Mouse (Mus musculus): ENCODE measurements at regions not wholly inside any gene's neighbourhood (a gene's known extent, or its start where the extent isn't known, plus 50 kb on each side); places are given as distances from the start of the nearest gene placed in this dataset.
A peak's percentile ranks its signal among the peaks of the same experiment; 100 is the strongest.

GRCm38 (mm10) chr4:3049972-3050846 is 116.9 kb upstream of the Vmn1r2 start:
- Histone ChIP-seq H3K9me3 (peaks cover 54% of the 10 kb centered on the region), H3K9ac (no peak overlapping the region), H3K36me3 (no peaks in the 10 kb centered on the region), H3K4me3 (no peak overlapping the region), H3K27me3 (no peaks in the 10 kb centered on the region), H3K4me1 (no peaks in the 10 kb centered on the region), H3K4me2 (replicated peaks) (no peak overlapping the region), H3K27ac (no peak overlapping the region)
- peak; percentile 52; the same call in 1 of the 2 replicates for ATAC-seq (ENCODE audit: low FRiP score, low read depth)
- WGBS, result 51% methylated on average over 2 of the region's 2 CpGs

GRCm38 (mm10) chr4:3050847-3051135 is 116.3 kb upstream of the Vmn1r2 start:
- Histone ChIP-seq H3K27ac (no peak overlapping the region), H3K36me3 (no peaks in the 10 kb centered on the region), H3K4me1 (no peaks in the 10 kb centered on the region), H3K9ac (no peak overlapping the region), H3K27me3 (no peaks in the 10 kb centered on the region), H3K4me2 (replicated peaks) (no peak overlapping the region), H3K9me3 (peaks cover 60% of the 10 kb centered on the region), H3K4me3 (no peak overlapping the region)
- WGBS, result 82% methylated on average over 3 of the region's 3 CpGs
- no peak for ATAC-seq (ENCODE audit: low FRiP score, low read depth)

- Histone ChIP-seq H3K4me3 (no peak overlapping the region), H3K9ac (no peak overlapping the region), H3K27me3 (no peaks in the 10 kb centered on the region), H3K4me1 (no peaks in the 10 kb centered on the region), H3K9me3 (peaks cover 64% of the 10 kb centered on the region), H3K27ac (no peak overlapping the region), H3K4me2 (replicated peaks) (no peak overlapping the region), H3K36me3 (no peaks in the 10 kb centered on the region)
- no peak for ATAC-seq (ENCODE audit: low FRiP score, low read depth)
- 70% methylated on average over 5 of the region's 5 CpGs for WGBS
Measured at GRCm38 (mm10) chr4:3051212-3051611, 115.9 kb upstream of the Vmn1r2 start.

- Histone ChIP-seq H3K27me3 (no peaks in the 10 kb centered on the region), H3K9me3 (peaks cover 67% of the 10 kb centered on the region), H3K9ac (no peak overlapping the region), H3K4me1 (no peaks in the 10 kb centered on the region), H3K36me3 (no peaks in the 10 kb centered on the region), H3K27ac (no peak overlapping the region), H3K4me3 (no peak overlapping the region), H3K4me2 (replicated peaks) (no peak overlapping the region)
- ATAC-seq (ENCODE audit: low FRiP score, low read depth), result peak; percentile 26
- WGBS, result 82% methylated on average over 4 of the region's 4 CpGs
Measured at GRCm38 (mm10) chr4:3052314-3053059, 114.6 kb upstream of the Vmn1r2 start.

- Histone ChIP-seq H3K9ac (no peak overlapping the region), H3K9me3 (peaks cover 67% of the 10 kb centered on the region), H3K27ac (no peak overlapping the region), H3K4me2 (replicated peaks) (no peak overlapping the region), H3K4me1 (no peaks in the 10 kb centered on the region), H3K36me3 (no peaks in the 10 kb centered on the region), H3K27me3 (no peaks in the 10 kb centered on the region), H3K4me3 (no peak overlapping the region)
- WGBS, result 60% methylated on average over 4 of the region's 4 CpGs
- 0 out of 2 replicates have a peak, but pooled peaks have one; percentile 5 for ATAC-seq (ENCODE audit: low FRiP score, low read depth)
Measured at GRCm38 (mm10) chr4:3053060-3053406, 114.1 kb upstream of the Vmn1r2 start.

- H3K27me3 ChIP-seq, result no peaks in the 10 kb centered on the region
- peaks cover 71% of the 10 kb centered on the region for H3K9me3 ChIP-seq
- H3K9ac ChIP-seq, result no peak overlapping the region
- ATAC-seq (ENCODE audit: low FRiP score, low read depth), result no peak
- no peak overlapping the region for H3K4me3 ChIP-seq
- H3K4me2 ChIP-seq (replicated peaks), result no peak overlapping the region
- 93% methylated on average over 2 of the region's 2 CpGs for WGBS
- H3K4me1 ChIP-seq, result no peaks in the 10 kb centered on the region
- no peaks in the 10 kb centered on the region for H3K36me3 ChIP-seq
- H3K27ac ChIP-seq, result no peak overlapping the region
Measured at GRCm38 (mm10) chr4:3053496-3054216, 113.5 kb upstream of the Vmn1r2 start.

- Histone ChIP-seq H3K4me1 (no peaks in the 10 kb centered on the region), H3K4me3 (no peak overlapping the region), H3K9me3 (peaks cover 82% of the 10 kb centered on the region), H3K9ac (no peak overlapping the region), H3K27me3 (no peaks in the 10 kb centered on the region), H3K4me2 (replicated peaks) (no peak overlapping the region), H3K27ac (no peak overlapping the region), H3K36me3 (no peaks in the 10 kb centered on the region)
- no peak for ATAC-seq (ENCODE audit: low FRiP score, low read depth)
Measured at GRCm38 (mm10) chr4:3054886-3055285, 112.2 kb upstream of the Vmn1r2 start.

- H3K36me3 ChIP-seq, result no peaks in the 10 kb centered on the region
- no peak overlapping the region for H3K9ac ChIP-seq
- H3K27me3 ChIP-seq, result no peaks in the 10 kb centered on the region
- no peak overlapping the region for H3K4me3 ChIP-seq
- 85% methylated on average over 1 of the region's 1 CpGs for WGBS
- peaks cover 77% of the 10 kb centered on the region for H3K9me3 ChIP-seq
- H3K4me2 ChIP-seq (replicated peaks), result no peak overlapping the region
- H3K27ac ChIP-seq, result no peak overlapping the region
- ATAC-seq (ENCODE audit: low FRiP score, low read depth), result no peak
- no peaks in the 10 kb centered on the region for H3K4me1 ChIP-seq
Measured at GRCm38 (mm10) chr4:3055396-3055795, 111.7 kb upstream of the Vmn1r2 start.

GRCm38 (mm10) chr4:3059511-3060054 is 107.5 kb upstream of the Vmn1r2 start:
- no peak overlapping the region for H3K27ac ChIP-seq
- H3K4me2 ChIP-seq (replicated peaks), result no peak overlapping the region
- H3K9ac ChIP-seq, result no peak overlapping the region
- no peaks in the 10 kb centered on the region for H3K4me1 ChIP-seq
- H3K27me3 ChIP-seq, result no peaks in the 10 kb centered on the region
- no peak for ATAC-seq (ENCODE audit: low FRiP score, low read depth)
- H3K4me3 ChIP-seq, result no peak overlapping the region
- WGBS, result 56% methylated on average over 2 of the region's 2 CpGs
- H3K9me3 ChIP-seq, result peaks cover 68% of the 10 kb centered on the region
- no peaks in the 10 kb centered on the region for H3K36me3 ChIP-seq

GRCm38 (mm10) chr4:3062027-3062605 is 105.0 kb upstream of the Vmn1r2 start:
- no peak overlapping the region for H3K27ac ChIP-seq
- H3K4me2 ChIP-seq (replicated peaks), result no peak overlapping the region
- H3K4me3 ChIP-seq, result no peak overlapping the region
- H3K4me1 ChIP-seq, result no peaks in the 10 kb centered on the region
- ATAC-seq (ENCODE audit: low FRiP score, low read depth), result no peak
- no peaks in the 10 kb centered on the region for H3K27me3 ChIP-seq
- H3K9me3 ChIP-seq, result peaks cover 75% of the 10 kb centered on the region
- H3K36me3 ChIP-seq, result no peaks in the 10 kb centered on the region
- WGBS, result 73% methylated on average over 2 of the region's 2 CpGs
- no peak overlapping the region for H3K9ac ChIP-seq

GRCm38 (mm10) chr4:3063966-3064365 is 103.2 kb upstream of the Vmn1r2 start:
- no peak for ATAC-seq (ENCODE audit: low FRiP score, low read depth)
- H3K4me1 ChIP-seq, result no peaks in the 10 kb centered on the region
- no peak overlapping the region for H3K27ac ChIP-seq
- peaks cover 86% of the 10 kb centered on the region for H3K9me3 ChIP-seq
- no peak overlapping the region for H3K4me2 ChIP-seq (replicated peaks)
- WGBS, result 49% methylated on average over 3 of the region's 3 CpGs
- no peaks in the 10 kb centered on the region for H3K27me3 ChIP-seq
- H3K36me3 ChIP-seq, result no peaks in the 10 kb centered on the region
- H3K4me3 ChIP-seq, result no peak overlapping the region
- H3K9ac ChIP-seq, result no peak overlapping the region

GRCm38 (mm10) chr4:3064571-3064970 is 102.5 kb upstream of the Vmn1r2 start:
- Histone ChIP-seq H3K9ac (no peak overlapping the region), H3K36me3 (no peaks in the 10 kb centered on the region), H3K4me3 (no peak overlapping the region), H3K27me3 (no peaks in the 10 kb centered on the region), H3K4me1 (no peaks in the 10 kb centered on the region), H3K27ac (no peak overlapping the region), H3K4me2 (replicated peaks) (no peak overlapping the region), H3K9me3 (peaks cover 86% of the 10 kb centered on the region)
- 34% methylated on average over 3 of the region's 3 CpGs for WGBS
- ATAC-seq (ENCODE audit: low FRiP score, low read depth), result no peak

Data from limb, embryonic 13.5 days (tissue).